Mouse (Mus musculus) right cerebral cortex, postnatal 10 days (tissue): ENCODE measurements around the gene Optc.

ENCODE experiments used
- DNase-seq, 2 experiments: peaks; one replicate each; pipeline ENCODE4 v3.0.0; 2021; ENCODE audit warnings: low spot score in 2 of 2

The Optc gene

DNA sequence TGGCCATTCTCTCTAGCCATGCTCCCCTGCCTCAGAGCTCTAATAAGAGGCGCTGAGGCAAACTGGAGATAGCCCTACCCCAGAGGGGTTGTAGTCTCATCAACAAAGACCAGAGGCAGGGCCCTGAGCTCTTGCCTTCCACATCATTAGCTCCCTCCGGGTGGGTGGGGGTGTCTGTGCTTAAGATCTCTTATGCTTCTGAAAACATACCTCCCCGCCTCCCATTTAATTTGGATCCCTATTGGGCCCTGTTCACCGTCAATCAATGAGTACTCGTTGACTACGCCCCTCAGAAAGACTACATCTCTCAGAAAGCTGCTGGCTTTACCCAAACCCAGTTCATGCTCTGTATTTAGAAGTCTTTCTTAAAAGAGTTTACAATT lies 10.3 kb upstream of the Optc start:
- no peak for DNase-seq

DNA sequence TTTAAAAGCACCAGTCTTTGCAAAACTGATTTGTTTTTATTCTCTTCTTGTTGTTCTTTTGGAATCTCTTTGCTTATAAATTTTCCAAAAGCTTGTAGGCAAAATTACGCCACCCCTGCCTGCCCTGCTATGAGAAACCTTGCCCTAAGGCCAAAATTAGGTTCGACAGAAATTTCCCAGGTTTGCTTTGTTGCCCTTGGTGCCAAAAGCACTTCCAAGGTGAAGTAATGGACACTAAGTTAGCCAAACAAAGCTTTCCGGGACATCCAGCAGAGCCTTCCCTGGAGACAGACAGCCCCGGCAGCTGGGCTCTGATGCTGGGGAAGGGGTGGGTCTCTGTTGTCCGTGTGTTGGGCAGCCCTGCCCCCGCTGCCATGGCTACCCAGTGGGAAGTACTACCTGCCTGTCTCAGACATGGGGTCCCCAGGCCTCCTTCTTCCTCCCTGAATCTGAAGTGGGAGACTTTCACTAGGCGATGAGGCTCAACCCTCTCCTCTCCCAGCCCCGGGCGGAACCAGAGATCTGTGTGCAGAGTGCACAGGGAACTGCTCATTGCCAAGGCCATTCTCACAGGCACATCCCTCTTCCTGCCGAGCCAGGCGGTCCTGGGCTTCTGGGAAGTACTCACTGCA lies 9.8 kb upstream of the Optc start:
- DNase-seq = no peak

DNA sequence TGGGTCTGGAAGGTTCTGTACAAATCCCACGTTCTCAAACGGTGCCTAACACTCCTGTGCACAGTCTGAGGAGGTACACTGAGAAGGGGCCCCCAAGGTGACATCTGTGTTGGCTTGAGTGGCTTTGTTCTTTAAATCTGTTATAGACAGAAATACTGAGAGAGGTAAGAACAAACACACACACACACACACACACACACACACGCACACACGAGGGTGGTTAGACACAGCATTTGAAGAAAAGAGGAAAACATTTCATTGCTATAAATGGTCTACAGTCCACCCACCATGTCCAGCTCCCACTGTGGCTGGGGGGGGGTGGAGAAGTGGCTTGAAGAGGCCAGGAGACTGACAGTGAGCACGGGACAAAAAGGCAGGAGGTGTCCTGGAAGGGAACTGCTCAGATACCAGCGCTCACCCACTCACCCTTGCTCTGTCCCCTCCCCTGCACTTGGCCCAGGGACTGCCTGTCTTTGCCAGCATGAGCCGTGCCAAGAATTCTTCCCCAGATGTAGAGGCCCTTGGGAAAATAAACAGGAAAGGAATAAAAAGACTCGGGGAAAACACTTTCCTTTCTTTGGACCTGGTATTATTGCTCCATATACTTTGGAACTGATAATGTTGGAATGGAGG lies 8.0 kb upstream of the Optc start:
- DNase-seq = peak; percentile 77 to 79

DNA sequence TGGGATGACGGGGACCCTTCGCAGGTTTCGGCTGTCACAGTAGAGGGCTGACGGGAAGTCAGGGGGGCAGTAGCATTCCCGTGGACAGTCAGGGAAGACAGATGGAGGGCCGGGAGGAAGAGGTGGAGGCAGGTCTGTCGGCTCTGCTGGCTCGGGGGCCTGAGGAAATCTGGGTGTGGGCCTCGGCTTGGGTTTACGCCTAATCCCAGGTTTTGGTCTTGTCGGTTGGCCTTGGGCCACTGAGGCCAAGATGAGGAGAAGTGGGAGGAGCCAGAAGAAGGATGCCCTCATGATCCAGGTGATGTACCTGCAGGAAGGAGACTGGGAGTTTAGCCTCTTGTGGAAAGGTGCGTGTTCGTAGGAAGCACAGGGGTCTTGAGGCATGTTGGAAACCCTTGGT lies 7.3 kb upstream of the Optc start:
- DNase-seq = no peak

DNA sequence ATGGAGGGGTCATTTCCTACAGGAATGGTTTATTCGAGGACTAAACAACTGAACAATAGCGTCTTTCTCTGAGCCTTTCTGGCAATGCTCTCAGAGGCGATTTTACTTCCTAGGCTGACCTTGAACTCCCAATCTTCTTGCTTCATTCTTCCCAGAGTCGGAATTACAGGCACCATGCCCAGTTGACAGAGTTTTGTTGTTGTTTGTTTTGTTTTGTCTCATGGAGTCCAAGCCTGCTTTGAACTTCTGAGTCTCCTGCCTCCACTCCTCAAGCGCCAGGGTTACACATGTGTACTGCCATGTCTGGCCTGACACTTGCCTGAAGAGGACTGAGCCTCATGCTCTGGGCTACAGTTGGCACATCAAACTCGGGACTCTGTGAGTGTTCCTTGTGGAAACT lies 5.2 kb upstream of the Optc start:
- DNase-seq = no peak

DNA sequence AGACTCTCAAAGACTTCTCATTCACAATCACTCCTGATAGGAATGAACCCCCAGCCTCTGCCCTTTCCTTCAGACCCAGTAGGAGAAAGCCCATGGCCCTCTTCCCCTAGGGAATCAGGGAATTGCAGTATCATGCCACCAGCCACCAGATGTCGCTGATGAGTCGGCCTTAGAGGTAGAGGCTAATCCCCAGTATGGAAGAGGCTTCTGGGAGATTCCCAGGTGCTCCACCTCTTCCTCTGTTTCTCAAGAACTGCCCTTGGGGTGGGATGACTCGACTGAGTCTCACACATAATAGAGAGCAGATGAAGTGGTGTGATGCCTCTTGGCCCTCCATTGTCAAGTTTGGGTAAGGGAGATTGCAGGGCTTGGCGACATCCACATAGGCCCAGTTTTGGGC lies 3.7 kb upstream of the Optc start:
- peak in 1 of 2 experiments; percentile 82 for DNase-seq

DNA sequence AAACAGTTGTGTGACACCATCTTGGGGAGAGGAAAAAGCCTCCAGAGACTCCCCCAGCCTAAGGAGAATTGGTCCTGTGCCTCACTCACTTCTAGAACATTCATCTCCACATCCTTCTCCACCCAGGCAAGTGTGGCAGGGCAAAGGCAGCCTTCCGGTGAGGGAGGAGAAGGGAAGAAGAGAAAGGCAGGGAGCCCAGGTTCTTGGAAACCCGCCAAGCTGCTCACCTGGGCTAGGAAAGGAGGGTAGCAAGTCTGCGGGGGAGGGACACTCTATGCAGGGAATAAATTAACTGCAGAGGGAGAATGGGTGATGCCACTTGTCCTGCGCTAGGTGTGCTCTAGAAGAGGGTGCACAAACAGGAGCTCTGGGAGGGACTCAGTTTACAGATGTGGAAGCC lies 3.2 kb upstream of the Optc start:
- DNase-seq = peak in 1 of 2 experiments; percentile 52

DNA sequence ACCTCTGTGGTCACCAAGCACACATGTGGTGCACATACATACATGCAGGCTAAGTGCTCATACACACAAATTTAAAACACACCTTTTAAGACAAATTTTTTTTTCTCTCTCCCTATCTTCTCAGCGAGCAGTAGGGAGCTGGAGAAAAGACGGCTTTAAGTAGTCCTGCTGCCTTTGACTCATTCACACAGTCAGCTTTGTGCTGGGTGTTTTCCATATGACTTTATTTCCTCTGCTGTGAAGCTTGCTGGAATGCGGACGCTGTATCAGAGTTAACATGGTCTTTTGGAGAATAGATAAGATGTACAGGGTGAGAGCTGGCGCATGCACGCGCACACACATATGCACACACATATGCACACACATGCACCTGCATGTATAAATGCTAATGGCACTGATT lies 2.3 kb upstream of the Optc start:
- no peak for DNase-seq

DNA sequence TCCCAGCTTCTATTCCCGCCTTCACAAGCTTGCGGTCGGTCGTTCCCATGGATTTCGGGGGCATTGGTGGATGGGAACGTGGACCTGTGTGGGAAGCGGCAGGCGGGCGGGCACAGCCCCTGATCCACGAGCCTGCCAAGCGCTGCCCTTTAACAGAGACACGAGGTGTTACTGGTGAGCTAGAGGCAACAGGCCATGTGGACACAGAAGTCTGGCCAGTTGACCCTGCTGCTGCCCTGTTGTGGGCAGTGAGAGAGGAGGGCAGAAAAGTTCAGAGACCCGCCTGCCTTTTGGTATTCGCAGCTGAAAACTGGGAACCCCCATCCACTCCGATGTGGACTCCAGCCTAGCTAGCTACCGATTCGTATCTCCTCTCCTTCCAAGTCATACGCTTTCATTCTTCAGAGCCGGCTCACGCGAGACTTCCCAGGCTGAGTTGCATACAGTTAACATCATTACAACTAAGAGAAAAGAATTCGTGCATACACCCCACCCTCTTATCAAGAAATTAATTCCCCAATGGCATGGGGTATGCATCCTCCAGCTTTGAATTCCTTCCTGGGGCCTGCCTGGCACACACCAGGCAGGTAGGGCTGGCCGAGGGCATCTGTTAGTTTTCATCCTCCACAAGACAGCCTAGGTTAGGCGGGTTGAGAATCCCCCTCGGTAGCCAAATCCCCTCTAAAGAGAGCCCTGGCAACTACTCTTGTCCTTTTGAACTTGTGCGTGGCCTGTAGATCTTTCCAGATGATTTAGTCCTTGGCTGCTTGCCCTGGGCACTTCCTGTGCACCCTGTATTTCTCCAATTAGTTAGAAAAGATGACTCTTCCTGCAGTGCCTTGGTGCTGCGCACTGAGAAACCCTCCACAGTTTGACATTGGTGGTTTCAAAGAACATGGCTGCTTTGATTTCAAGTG lies 1.1 kb upstream of the Optc start:
- DNase-seq = peak; percentile 72 to 81

DNA sequence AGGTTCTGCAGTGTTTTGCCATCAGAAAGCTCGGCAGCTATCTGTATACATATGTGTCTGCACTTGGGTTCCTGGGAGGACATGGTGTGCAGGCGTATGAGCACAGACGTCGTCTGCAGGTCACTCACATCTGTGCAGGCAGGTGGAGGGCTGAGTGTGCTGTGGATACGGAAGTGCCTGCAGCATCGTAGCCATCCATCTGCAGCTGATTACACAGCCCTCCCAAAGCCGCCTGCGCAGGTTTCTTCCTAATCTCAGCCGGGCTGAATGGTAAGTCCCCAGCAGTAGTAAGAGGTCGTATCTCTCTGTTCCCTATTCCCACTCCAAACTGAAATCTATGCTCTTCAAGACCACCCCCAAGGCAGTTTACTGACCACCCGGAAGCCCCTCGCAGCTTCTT lies 1.4 kb downstream of the Optc start:
- DNase-seq = no peak

DNA sequence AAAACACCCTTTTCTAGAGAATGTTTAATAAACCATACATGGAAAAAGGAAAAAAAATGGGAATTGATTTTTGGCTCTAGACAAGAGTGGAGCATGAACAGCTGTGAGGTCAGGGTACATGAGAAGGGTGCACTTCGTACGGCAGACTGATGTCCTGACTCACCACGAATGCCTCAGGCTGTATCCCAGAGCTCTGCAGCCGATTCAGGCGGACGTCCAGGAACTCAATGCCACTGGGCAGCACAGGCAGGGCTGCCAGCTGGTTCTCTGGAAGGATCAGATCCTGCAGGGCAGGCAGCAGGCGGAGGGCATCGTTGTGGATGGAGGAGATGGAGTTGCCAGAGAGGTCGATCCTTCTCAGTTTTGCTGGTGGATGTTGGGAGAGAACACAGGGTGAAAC lies 7.0 kb downstream of the Optc start:
- no peak for DNase-seq

DNA sequence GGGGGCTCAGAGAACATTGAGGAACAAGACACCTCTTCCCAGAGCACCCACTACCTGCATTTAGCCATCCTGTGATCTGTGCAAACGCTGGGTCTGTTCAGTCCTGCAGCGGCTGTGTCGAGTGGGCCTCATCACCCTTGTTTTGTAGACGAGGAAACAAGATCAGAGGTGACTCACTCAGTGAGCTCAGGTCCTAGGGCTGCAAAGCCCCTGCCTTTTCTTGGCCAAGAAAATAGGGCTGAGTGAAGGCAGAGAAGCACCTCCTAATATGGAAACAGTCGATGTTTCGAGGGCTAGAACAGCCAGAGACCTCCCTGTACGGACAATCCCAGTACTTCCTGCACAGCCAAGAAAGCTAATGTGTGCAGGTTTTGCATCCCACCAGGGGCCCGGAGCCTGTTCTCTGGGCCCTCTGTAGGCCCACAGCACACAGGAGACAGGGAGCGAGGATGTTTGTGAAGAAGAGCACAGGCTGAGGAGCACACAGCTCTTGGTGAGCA lies 8.7 kb downstream of the Optc start:
- no peak for DNase-seq

DNA sequence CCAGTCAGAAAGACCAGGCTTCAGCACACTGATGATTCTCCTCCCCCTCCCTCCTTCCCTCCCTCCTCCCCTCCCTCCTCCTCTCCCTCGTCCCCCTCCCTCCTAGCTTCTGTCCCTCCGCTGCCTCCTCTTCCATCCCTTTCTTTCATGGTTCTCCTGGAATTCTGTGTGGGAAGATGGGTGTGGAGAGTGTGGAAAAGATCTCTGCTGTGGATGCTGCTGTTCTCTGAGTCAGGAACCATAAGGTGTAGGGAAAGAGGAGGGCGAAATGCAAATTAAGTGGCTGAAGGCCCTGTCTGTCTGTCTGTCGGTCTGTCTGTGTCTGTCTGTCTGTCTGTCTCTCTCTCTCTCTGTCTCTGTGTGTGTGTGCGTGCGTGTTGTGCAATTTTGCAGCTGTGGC lies 10.5 kb downstream of the Optc start:
- DNase-seq = no peak

DNA sequence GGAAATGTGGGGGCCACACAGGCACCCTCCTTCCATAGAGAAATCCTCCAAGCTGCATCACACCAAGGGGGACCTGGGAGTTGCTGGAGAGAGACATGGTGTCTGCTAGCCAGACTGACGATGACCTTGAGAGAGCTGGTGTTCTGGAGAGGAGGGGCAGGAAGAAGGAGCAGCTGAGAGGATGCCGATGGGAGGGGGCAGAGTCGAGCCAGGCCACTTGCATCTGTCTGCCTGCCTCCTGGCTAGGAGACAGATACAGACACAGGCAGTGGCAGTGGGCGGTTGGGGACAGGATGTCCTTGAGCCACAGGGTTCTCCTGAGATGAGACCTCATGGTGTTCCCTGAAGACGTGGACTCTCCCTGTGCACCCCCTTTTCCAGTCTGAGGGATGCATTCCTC lies 16.3 kb downstream of the Optc start:
- DNase-seq = no peak

DNA sequence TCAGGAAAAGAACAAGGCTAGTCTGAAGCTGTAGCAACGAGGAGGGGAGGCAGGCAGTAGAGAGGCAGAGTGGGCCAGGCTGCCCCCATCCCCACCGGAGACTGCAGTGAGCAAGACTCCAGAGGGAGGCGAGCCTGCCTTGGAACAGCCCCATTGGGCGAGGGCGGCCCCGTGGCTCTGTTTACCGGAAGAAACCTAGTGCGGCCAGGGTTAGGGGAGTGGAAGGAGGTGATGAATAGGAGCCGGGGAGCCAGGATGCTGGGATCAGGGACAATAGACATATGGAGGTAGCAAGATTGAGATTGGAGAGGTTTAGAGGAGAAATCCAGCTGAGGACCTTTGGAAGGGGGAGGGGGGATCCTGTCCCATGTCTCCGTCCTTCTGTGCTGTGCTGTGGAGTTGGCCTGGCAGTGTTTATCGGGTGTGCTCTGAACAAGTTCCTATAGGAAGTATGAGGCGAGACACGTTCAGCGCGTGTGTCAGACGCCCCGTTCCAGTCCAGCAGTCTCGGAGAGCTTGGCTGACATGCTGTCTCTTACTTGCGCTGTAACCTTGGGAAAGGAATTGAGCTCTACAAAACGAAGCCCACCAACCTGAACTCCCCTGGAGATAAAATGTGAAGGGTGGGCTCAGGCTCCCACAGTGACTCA lies 17.7 kb downstream of the Optc start:
- DNase-seq = no peak

DNA sequence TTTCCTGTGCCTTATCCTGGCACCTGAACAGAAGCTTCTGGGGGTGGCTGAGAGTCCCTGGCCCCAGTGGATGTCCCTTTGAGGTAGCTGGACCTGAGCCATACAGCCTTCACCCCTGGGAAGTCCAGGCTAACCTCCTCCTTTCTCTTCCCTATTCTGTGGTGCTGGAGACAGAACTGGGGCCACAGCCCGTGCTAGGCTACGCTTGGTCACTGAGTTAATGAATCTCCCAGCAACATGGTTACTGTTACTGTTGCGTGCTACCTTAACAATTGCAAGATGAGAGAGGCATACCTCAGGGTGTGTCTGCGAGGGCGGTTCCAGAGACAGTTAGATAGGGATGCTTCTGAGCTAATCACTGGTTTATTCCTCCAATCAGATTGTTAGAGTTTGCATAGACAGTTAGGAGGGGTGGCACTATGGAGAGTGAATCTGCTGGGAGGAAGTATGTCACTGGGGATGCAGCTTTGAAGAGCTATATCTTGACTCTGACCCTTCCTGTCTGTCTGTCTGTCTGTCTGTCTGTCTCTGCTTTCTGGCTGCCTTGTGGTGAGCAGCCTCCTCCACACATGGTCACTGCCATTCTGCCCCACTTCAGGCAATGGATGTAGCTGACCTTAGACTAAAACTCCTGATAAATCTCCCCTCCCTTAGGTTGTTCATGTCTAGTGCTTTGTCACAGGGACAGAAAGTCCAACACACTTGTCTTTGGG lies 20.1 kb downstream of the Optc start:
- no peak for DNase-seq

DNA sequence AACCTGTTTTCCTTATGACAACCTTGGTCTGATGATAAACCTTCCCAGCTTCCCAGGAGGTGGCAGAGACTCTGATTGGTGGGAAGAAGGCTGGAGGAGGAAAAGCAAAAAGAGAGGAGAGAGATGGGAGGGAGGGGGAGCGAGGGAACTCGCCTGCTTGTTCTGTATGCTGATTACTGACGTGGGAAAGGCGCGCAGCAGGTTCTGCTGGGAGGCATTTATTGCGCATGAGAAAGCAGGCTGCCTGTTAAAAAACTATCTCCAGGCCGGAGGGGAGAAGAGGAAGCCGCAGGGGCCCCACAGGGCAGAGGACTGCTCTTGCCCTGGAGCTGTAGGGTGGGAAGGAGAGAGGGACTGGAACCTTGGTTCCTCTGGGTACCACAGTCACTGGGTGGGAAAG lies 20.8 kb downstream of the Optc start:
- peak; percentile 84 to 90 for DNase-seq

DNA sequence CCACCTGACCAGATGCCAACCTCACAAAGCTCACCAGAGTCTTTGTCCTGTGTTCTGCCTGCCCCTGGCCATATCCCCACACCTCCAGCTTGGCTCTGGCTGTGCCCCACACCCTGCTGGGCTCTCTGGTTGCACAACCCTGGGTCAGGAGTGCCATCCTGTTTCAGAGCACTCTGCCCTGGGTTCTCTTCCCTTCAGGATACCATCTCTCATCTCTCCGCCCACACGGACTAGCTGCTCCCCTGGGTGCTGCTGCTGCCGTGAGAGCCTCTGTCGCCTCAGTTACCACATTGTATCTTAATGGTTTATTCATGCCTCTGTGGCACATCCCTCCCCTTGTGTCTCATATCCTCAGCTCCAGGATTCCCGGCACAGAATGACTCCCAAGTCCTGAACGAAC lies 21.4 kb downstream of the Optc start:
- DNase-seq = peak; percentile 53 to 66

DNA sequence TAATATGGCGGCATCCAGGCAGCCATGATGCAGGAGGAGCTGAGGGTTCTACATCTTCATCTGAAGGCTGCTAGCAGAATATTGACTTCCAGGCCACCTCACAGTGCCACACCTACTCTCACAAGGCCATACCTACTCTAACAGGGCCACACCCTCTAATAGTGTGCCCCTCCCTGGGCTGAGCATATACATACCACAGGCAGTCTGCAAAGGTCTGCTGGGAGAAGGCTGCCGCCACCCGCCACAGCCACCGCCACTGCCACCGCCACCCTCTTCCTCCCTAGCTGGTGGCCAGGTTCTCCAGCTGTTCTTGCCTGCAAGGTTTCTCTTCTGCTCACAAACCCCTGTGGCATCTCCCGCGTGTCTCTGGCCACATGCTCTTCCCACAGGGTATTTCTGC lies 22.0 kb downstream of the Optc start:
- DNase-seq = no peak

DNA sequence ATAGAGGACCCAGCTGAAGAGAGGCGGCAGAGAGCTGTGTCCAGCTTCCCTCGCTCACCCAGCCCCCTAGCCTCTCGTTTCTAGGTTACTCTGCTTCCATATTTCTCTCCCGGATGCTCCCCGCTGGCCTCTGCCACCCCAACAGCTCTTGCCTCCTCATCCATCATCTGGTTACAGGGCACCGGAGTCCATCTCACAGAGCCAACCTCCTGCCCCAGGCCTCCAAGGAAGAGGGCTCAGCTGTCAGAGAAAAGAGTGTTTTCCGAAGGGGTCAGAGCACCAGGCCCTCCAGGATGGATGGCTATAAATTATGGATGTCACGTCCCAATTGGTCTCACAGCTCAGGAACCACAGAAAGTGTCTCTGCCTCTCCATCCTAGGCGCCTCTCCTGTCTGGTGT lies 23.1 kb downstream of the Optc start:
- no peak for DNase-seq

DNA sequence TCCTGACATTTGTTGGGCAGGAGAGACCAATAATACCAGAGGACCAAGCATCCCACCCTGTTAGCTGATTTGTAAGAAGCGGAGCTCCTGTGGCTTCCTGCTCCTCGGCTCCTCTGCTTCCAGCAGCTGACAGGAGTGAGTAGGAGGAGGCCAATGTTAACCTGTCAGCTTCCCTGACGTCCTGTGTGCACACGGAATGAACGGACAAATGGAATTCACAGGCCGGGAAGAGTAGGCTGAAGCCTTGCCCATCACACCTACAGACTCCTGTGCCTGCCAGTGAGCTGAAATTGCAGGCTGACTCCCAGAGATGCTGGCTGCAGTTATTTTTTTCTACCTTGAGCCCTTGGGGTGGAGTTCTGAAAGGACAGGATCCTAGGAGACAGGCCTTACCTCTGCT lies 23.7 kb downstream of the Optc start:
- no peak for DNase-seq
